Mouse (Mus musculus) CH12.LX (cell line): ENCODE results near the gene Zswim8. TPM values are rescaled to one million over a fixed set of nuclear protein-coding genes. Genes with fewer than 3 reads are reported as not detected.

Experiments
- DNase-seq: peaks from one replicate; pipeline ENCODE4 v3.0.0-alpha.2; 2013; ENCODE audit errors: extremely low read depth
- H3K27ac ChIP-seq: 2 replicates; pipeline ENCODE4 v1.5.1; 2012; ENCODE audit warnings: low read depth, mild to moderate bottlenecking, control low read depth, moderate library complexity; ENCODE audit not compliant: insufficient read depth
- H3K27me3 ChIP-seq: replicated peaks from 2 replicates; pipeline ENCODE3; 2012; ENCODE audit warnings: inconsistent platforms
- H3K36me3 ChIP-seq, 2 experiments: replicated peaks in 1 of 2; 2 replicates each; pipeline versions ENCODE3 to v1.6.1; 2012; ENCODE audit warnings: inconsistent platforms in 1 of 2, low read length in 1 of 2, mild to moderate bottlenecking in 1 of 2, mixed read lengths in 1 of 2, moderate library complexity in 1 of 2; ENCODE audit not compliant: control insufficient read depth in 1 of 2, insufficient read depth in 1 of 2
- H3K4me1 ChIP-seq, 2 experiments: 2 replicates each; pipeline ENCODE4 v1.6.1; 2012; ENCODE audit warnings: inconsistent platforms in 1 of 2, moderate library complexity in 1 of 2; ENCODE audit not compliant: insufficient read depth in 2 of 2, control insufficient read depth in 1 of 2
- H3K4me2 ChIP-seq: 2 replicates; pipeline ENCODE4 v1.6.1; 2012; ENCODE audit warnings: low read depth, mild to moderate bottlenecking, control low read depth; ENCODE audit not compliant: poor library complexity, insufficient read depth, severe bottlenecking
- H3K4me3 ChIP-seq, 3 experiments: fragments of 150-350 bp in 1 of 3; sonication (generic) in 1 of 3; replicated peaks in 1 of 3; 2 replicates each; pipeline versions ENCODE3 to v1.5.1; 2011 to 2012; ENCODE audit warnings: low read depth in 2 of 3, low read length in 2 of 3, mild to moderate bottlenecking in 2 of 3, moderate library complexity in 2 of 3, control low read depth in 1 of 3, improper control_type of control experiment in 1 of 3, inconsistent platforms in 1 of 3, mixed read lengths in 1 of 3; ENCODE audit not compliant: poor library complexity in 1 of 3
- H3K79me2 ChIP-seq: replicated peaks from 2 replicates; pipeline ENCODE4 v1.6.1; 2012; ENCODE audit warnings: mild to moderate bottlenecking, moderate library complexity; ENCODE audit not compliant: control insufficient read depth, poor library complexity, insufficient read depth, severe bottlenecking; ENCODE audit errors: extremely low read depth
- H3K9ac ChIP-seq: 2 replicates; pipeline ENCODE4 v1.6.1; 2012; ENCODE audit warnings: low read depth, mild to moderate bottlenecking, control low read depth, moderate library complexity; ENCODE audit not compliant: insufficient read depth
- H3K9me3 ChIP-seq: replicated peaks from 2 replicates; pipeline ENCODE3; 2012; ENCODE audit warnings: low read length, inconsistent platforms, mixed read lengths
- CHD1 ChIP-seq: IDR thresholded peaks from 2 replicates; pipeline ENCODE4 v1.6.1; 2012; ENCODE audit warnings: low read depth, low read length, improper control_type of control experiment, inconsistent platforms
- CTCF ChIP-seq, 2 experiments: IDR thresholded peaks in 1 of 2; conservative IDR thresholded peaks in 1 of 2; 2 replicates each; pipeline ENCODE4 v1.5.1; 2011 to 2012; ENCODE audit warnings: low read depth in 2 of 2, low read length in 2 of 2, improper control_type of control experiment in 1 of 2, inconsistent platforms in 1 of 2, mild to moderate bottlenecking in 1 of 2, moderate library complexity in 1 of 2
- E2F4 ChIP-seq: IDR thresholded peaks from 2 replicates; pipeline ENCODE4 v1.6.1; 2011; ENCODE audit warnings: low read depth, low read length, improper control_type of control experiment; ENCODE audit not compliant: insufficient replicate concordance
- EP300 ChIP-seq: IDR thresholded peaks from 2 replicates; pipeline ENCODE4 v1.6.1; 2011; ENCODE audit warnings: low read length, improper control_type of control experiment
- ETS1 ChIP-seq: conservative IDR thresholded peaks from 2 replicates; pipeline ENCODE4 v1.6.1; 2012; ENCODE audit warnings: low read depth, mild to moderate bottlenecking, inconsistent platforms, low read length, improper control_type of control experiment, moderate library complexity
- HCFC1 ChIP-seq: IDR thresholded peaks from 2 replicates; pipeline ENCODE4 v1.6.1; 2012; ENCODE audit warnings: low read depth, mild to moderate bottlenecking, inconsistent platforms, low read length, improper control_type of control experiment
- IRF4 ChIP-seq: IDR thresholded peaks from 2 replicates; pipeline ENCODE4 v1.6.1; 2014; ENCODE audit warnings: low read depth, mild to moderate bottlenecking, inconsistent platforms, low read length, improper control_type of control experiment
- JUN ChIP-seq: IDR thresholded peaks from 2 replicates; pipeline ENCODE4 v1.6.1; 2011; ENCODE audit warnings: low read depth, mild to moderate bottlenecking, low read length, improper control_type of control experiment, moderate library complexity; ENCODE audit not compliant: insufficient read depth
- KAT2A ChIP-seq: IDR thresholded peaks from 2 replicates; pipeline ENCODE4 v1.6.1; 2012; ENCODE audit warnings: low read length, improper control_type of control experiment, inconsistent platforms; ENCODE audit not compliant: insufficient replicate concordance
- MAX ChIP-seq: IDR thresholded peaks from 2 replicates; pipeline ENCODE4 v1.6.1; 2011; ENCODE audit warnings: low read length, improper control_type of control experiment
- MAZ ChIP-seq: IDR thresholded peaks from 2 replicates; pipeline ENCODE4 v1.6.1; 2012; ENCODE audit warnings: low read depth, mild to moderate bottlenecking, inconsistent platforms, low read length, improper control_type of control experiment, moderate library complexity
- MEF2A ChIP-seq: IDR thresholded peaks from 2 replicates; pipeline ENCODE4 v1.6.1; 2014; ENCODE audit warnings: low read depth, mild to moderate bottlenecking, inconsistent platforms, low read length, improper control_type of control experiment, borderline replicate concordance
- MXI1 ChIP-seq: IDR thresholded peaks from 2 replicates; pipeline ENCODE4 v1.6.1; 2011; ENCODE audit warnings: mild to moderate bottlenecking, low read depth, low read length, improper control_type of control experiment
- MYC ChIP-seq: IDR thresholded peaks from 2 replicates; pipeline ENCODE4 v1.6.1; 2011; ENCODE audit warnings: low read depth, mild to moderate bottlenecking, improper control_type of control experiment, low read length
- NELFE ChIP-seq: IDR thresholded peaks from 2 replicates; pipeline ENCODE4 v1.6.1; 2011; ENCODE audit warnings: low read depth, low read length, improper control_type of control experiment
- POLR2A ChIP-seq: IDR thresholded peaks from 2 replicates; pipeline ENCODE4 v1.6.1; 2011; ENCODE audit warnings: low read depth, mild to moderate bottlenecking, improper control_type of control experiment, low read length
- POLR2AphosphoS2 ChIP-seq: IDR thresholded peaks from 2 replicates; pipeline ENCODE4 v1.6.1; 2011; ENCODE audit warnings: low read depth, low read length, improper control_type of control experiment
- SIN3A ChIP-seq: IDR thresholded peaks from 2 replicates; pipeline ENCODE4 v1.6.1; 2012; ENCODE audit warnings: low read length, improper control_type of control experiment, inconsistent platforms
- SMC3 ChIP-seq: IDR thresholded peaks from 2 replicates; pipeline ENCODE4 v1.6.1; 2011; ENCODE audit warnings: low read depth, low read length, improper control_type of control experiment
- TBP ChIP-seq: conservative IDR thresholded peaks from 2 replicates; pipeline ENCODE4 v1.6.1; 2011; ENCODE audit warnings: low read depth, low read length, improper control_type of control experiment
- TCF12 ChIP-seq: IDR thresholded peaks from 2 replicates; pipeline ENCODE4 v1.6.1; 2014; ENCODE audit warnings: low read depth, mild to moderate bottlenecking, inconsistent platforms, low read length, improper control_type of control experiment
- USF1 ChIP-seq: IDR thresholded peaks from 2 replicates; pipeline ENCODE4 v1.6.1; 2014; ENCODE audit warnings: low read depth, mild to moderate bottlenecking, inconsistent platforms, low read length, improper control_type of control experiment
- USF2 ChIP-seq: conservative IDR thresholded peaks from 2 replicates; pipeline ENCODE4 v1.6.1; 2011; ENCODE audit warnings: low read depth, low read length, improper control_type of control experiment
- ZC3H11A ChIP-seq: IDR thresholded peaks from 2 replicates; pipeline ENCODE4 v1.6.1; 2012; ENCODE audit warnings: low read depth, mild to moderate bottlenecking, inconsistent platforms, low read length, improper control_type of control experiment
- ZKSCAN1 ChIP-seq: IDR thresholded peaks from 2 replicates; pipeline ENCODE4 v1.6.1; 2012; ENCODE audit warnings: low read depth, inconsistent platforms, low read length, improper control_type of control experiment, borderline replicate concordance
- ZMIZ1 ChIP-seq: IDR thresholded peaks from 2 replicates; pipeline ENCODE4 v1.6.1; 2012; ENCODE audit warnings: low read depth, mild to moderate bottlenecking, inconsistent platforms, low read length, improper control_type of control experiment
- ZNF384 ChIP-seq: IDR thresholded peaks from 2 replicates; pipeline ENCODE4 v1.6.1; 2012; ENCODE audit warnings: low read depth, low read length, improper control_type of control experiment, inconsistent platforms
- dilution Hi-C: fragments of 300-500 bp; cut with MboI; formaldehyde crosslinking; loops from 2 replicates; pipeline ENCODE4 v1.14.3; 2020; ENCODE audit warnings: low sequenced_read_pairs; ENCODE audit not compliant: extremely low pct_unique_long_range_greater_than_20kb, extremely low pct_ligation_motif_present
- in situ Hi-C: fragments of 300-500 bp; cut with MboI; formaldehyde crosslinking; loops from 3 replicates; pipeline ENCODE4 v1.14.3; 2019; ENCODE audit warnings: low sequenced_read_pairs, low pct_ligation_motif_present, low pct_unique_long_range_greater_than_20kb, mixed read lengths
- polyA plus RNA-seq: library from polyadenylated mRNA; unstranded; fragments of >175 nt; gene quantifications from 2 replicates; pipeline ENCODE4 v1.2.1, GENCODE M21; 2012; ENCODE audit warnings: low read depth; ENCODE audit not compliant: insufficient read length
- total RNA-seq, 2 experiments: library from RNA; depleted of rRNA; stranded (reverse); fragments of 300-350 nt in 1 of 2; fragments of >200 nt in 1 of 2; gene quantifications; 2 replicates each; pipeline ENCODE4 v1.2.3; 2012 to 2014

Zswim8 gene
- total and polyA plus RNA-seq, 3 experiments = 9.5 to 39.6 (median 22.6) TPM

GRCm38 (mm10) chr14:20673735-20674063 is 33.7 kb upstream of the Zswim8 start:
- in situ Hi-C loops = loop anchor here (10.0 kb wide), 1 partner anchor 279 kb away; the partner anchor contains the start of gene Mrps16
- dilution Hi-C loops = no loop called here

GRCm38 (mm10) chr14:20674064-20674833 is 33.1 kb upstream of the Zswim8 start, which contains the start of gene Sec24c:
Gene Sec24c (plus strand): TSS chr14:20674308.
- peaks cover 33% of the 10 kb centered on the region for H3K79me2 ChIP-seq
- H3K4me3 ChIP-seq = peak within 1 kb of the TSS; percentile 62 to 78 (median 68)
- in situ Hi-C loops = loop anchor here (10.0 kb wide), 1 partner anchor 279 kb away; the partner anchor contains the start of gene Mrps16
- peaks cover 34 to 45% of the 10 kb centered on the region in 2 experiments for H3K36me3 ChIP-seq
- H3K9me3 ChIP-seq = peaks cover 9% of the 10 kb centered on the region
- H3K9ac ChIP-seq = peak within 1 kb of the TSS; percentile 88
- DNase-seq = peak; percentile 99
- H3K4me2 ChIP-seq = peak within 1 kb of the TSS; percentile 88
- H3K27ac ChIP-seq = peak within 1 kb of the TSS; percentile 81
- H3K4me1 ChIP-seq = peaks cover 0 to 10% of the 10 kb centered on the region in 2 experiments; a peak in 2 of 4 replicates
- dilution Hi-C loops = no loop called here
- no peaks in the 10 kb centered on the region for H3K27me3 ChIP-seq
- TF ChIP-seq TCF12 (peak; percentile 77), ZNF384 (peak; percentile 93), ZC3H11A (no peak), KAT2A (peak; percentile 82; the same call in 1 of the 2 replicates), ETS1 (no peak), ZKSCAN1 (no peak), USF1 (no peak), EP300 (no peak), SMC3 (no peak), JUN (no peak), USF2 (no peak), CHD1 (no peak), MYC (no peak; the same call in 1 of the 2 replicates), SIN3A (peak; percentile 98), POLR2AphosphoS2 (peak; percentile 88), MEF2A (peak; percentile 56), HCFC1 (peak; percentile 86), CTCF (conservative IDR thresholded peaks at IDR 0.05 in 1 of 2, IDR thresholded peaks at IDR 0.05 in 1 of 2; ENCODE audit: low read depth in 2 of 2, low read length in 2 of 2) (no peak), E2F4 (no peak), POLR2A (peak; percentile 73), TBP (peak; percentile 88), NELFE (peak; percentile 69), MAZ (peak; percentile 95), IRF4 (peak; percentile 50; the same call in 1 of the 2 replicates), MAX (peak; percentile 5; the same call in 1 of the 2 replicates)

More at GRCm38 (mm10) chr14:20673735-20674063, 33.7 kb upstream of the Zswim8 start:
- peaks cover 33% of the 10 kb centered on the region for H3K79me2 ChIP-seq
- TF ChIP-seq POLR2AphosphoS2 (peak; percentile 66; the same call in 1 of the 2 replicates), CTCF (conservative IDR thresholded peaks at IDR 0.05 in 1 of 2, IDR thresholded peaks at IDR 0.05 in 1 of 2; ENCODE audit: low read depth in 2 of 2, low read length in 2 of 2) (no peak), ETS1 (0 out of 2 replicates have a peak, but pooled peaks have one; percentile 15), MAX (peak; percentile 96), POLR2A (no peak), MXI1 (peak; percentile 95), MEF2A (peak; percentile 62; the same call in 1 of the 2 replicates), KAT2A (no peak), ZMIZ1 (no peak), NELFE (peak; percentile 11; the same call in 1 of the 2 replicates), ZC3H11A (no peak), MYC (peak; percentile 99), USF2 (0 out of 2 replicates have a peak, but pooled peaks have one; percentile 46), USF1 (peak; percentile 31)
- 0 out of 2 replicates have a peak overlapping the region, but pooled peaks have one; percentile 37 for H3K27ac ChIP-seq
- DNase-seq = no peak
- H3K9me3 ChIP-seq = peaks cover 9% of the 10 kb centered on the region
- H3K4me1 ChIP-seq = peaks cover 0 to 9% of the 10 kb centered on the region in 2 experiments; a peak in 2 of 4 replicates
- peak overlapping the region; percentile 88; the same call in 1 of the 2 replicates for H3K4me2 ChIP-seq
- peaks cover 29 to 39% of the 10 kb centered on the region in 2 experiments for H3K36me3 ChIP-seq
- no peaks in the 10 kb centered on the region for H3K27me3 ChIP-seq
- H3K4me3 ChIP-seq = peak overlapping the region; percentile 33 to 62 (median 60)
- peak overlapping the region; percentile 45 for H3K9ac ChIP-seq
